Mouse (Mus musculus) kidney, adult 2 months (tissue): ENCODE data around the gene Uap1. TPM values are rescaled to one million over a fixed set of nuclear protein-coding genes. Genes with fewer than 3 reads are reported as not detected.

Experiments used
- DNase-seq: peaks from one replicate; pipeline ENCODE4 v3.0.0; 2021
- H3K27ac ChIP-seq: fragments of 200-500 bp; 2 replicates; pipeline ENCODE4 v1.5.1; 2012; ENCODE audit warnings: low read depth, low read length, control low read depth, inconsistent platforms; ENCODE audit not compliant: insufficient read depth
- H3K27me3 ChIP-seq: fragments of 200-500 bp; replicated peaks from 2 replicates; pipeline ENCODE4 v1.6.1; 2012; ENCODE audit warnings: mild to moderate bottlenecking, moderate library complexity, low read length, inconsistent platforms; ENCODE audit not compliant: control insufficient read depth, insufficient read depth
- H3K36me3 ChIP-seq: fragments of 200-500 bp; 2 replicates; pipeline ENCODE4 v1.6.1; 2012; ENCODE audit warnings: mild to moderate bottlenecking, moderate library complexity, low read length, inconsistent platforms; ENCODE audit not compliant: control insufficient read depth, insufficient read depth
- H3K4me1 ChIP-seq: fragments of 200-500 bp; 2 replicates; pipeline ENCODE4 v1.6.1; 2011; ENCODE audit warnings: low read length; ENCODE audit not compliant: control insufficient read depth, insufficient read depth
- H3K4me3 ChIP-seq: fragments of 200-500 bp; 2 replicates; pipeline ENCODE4 v1.5.1; 2011; ENCODE audit warnings: mild to moderate bottlenecking, low read depth, low read length, control low read depth; ENCODE audit not compliant: insufficient read depth
- CTCF ChIP-seq: fragments of 200-500 bp; conservative IDR thresholded peaks from 2 replicates; pipeline ENCODE4 v1.5.1; 2011; ENCODE audit warnings: low read depth, mild to moderate bottlenecking, control low read depth, low read length, moderate library complexity, mixed read lengths; ENCODE audit not compliant: insufficient read depth, insufficient read length
- POLR2A ChIP-seq: fragments of 200-500 bp; IDR thresholded peaks from one replicate; pipeline ENCODE4 v1.6.1; 2011; ENCODE audit warnings: low read depth, low read length, control low read depth
- WGBS: fragments of 180-500 bp; shearing (Covaris S2); methylation state at CpG from one replicate; pipeline ENCODE4 v1.1.7; 2018; 5-methylcytosine and 5-hydroxymethylcytosine counted together
- polyA plus RNA-seq: library from polyadenylated mRNA; depleted of rRNA; stranded (reverse); fragments of >200 nt; gene quantifications from 2 replicates; pipeline ENCODE4 v1.2.3, GENCODE M21; 2012

The Uap1 gene
- polyA plus RNA-seq, 1 experiment: 34.3 TPM

GRCm38 (mm10) chr1:170186531-170186930 lies 11.8 kb upstream of the Uap1 start:
- no peaks in the 10 kb centered on the region for H3K27me3 ChIP-seq
- H3K27ac ChIP-seq: no peak overlapping the region
- peaks cover 7% of the 10 kb centered on the region for H3K4me1 ChIP-seq
- H3K4me3 ChIP-seq: no peak overlapping the region
- no peak for DNase-seq
- 82% methylated on average over 5 of the region's 5 CpGs for WGBS
- TF ChIP-seq CTCF: no peak
- TF ChIP-seq POLR2A: no peak
- H3K36me3 ChIP-seq: no peaks in the 10 kb centered on the region

- Histone ChIP-seq H3K27me3 (no peaks in the 10 kb centered on the region), H3K27ac (no peak overlapping the region), H3K36me3 (no peaks in the 10 kb centered on the region), H3K4me3 (no peak overlapping the region), H3K4me1 (peaks cover 4% of the 10 kb centered on the region)
- WGBS: 84% methylated on average over 3 of the region's 3 CpGs
- no peak for TF ChIP-seq POLR2A
- TF ChIP-seq CTCF: no peak
- DNase-seq: no peak
Observed at GRCm38 (mm10) chr1:170185137-170185536, 10.4 kb upstream of the Uap1 start.

- H3K36me3 ChIP-seq: no peaks in the 10 kb centered on the region
- H3K4me1 ChIP-seq: no peaks in the 10 kb centered on the region; the same call in 1 of the 2 replicates
- no peak for DNase-seq
- H3K27ac ChIP-seq: no peak overlapping the region
- H3K27me3 ChIP-seq: no peaks in the 10 kb centered on the region
- H3K4me3 ChIP-seq: no peak overlapping the region
- TF ChIP-seq POLR2A (no peak), CTCF (no peak)
Observed at GRCm38 (mm10) chr1:170182706-170183105, 7.9 kb upstream of the Uap1 start.

DNA sequence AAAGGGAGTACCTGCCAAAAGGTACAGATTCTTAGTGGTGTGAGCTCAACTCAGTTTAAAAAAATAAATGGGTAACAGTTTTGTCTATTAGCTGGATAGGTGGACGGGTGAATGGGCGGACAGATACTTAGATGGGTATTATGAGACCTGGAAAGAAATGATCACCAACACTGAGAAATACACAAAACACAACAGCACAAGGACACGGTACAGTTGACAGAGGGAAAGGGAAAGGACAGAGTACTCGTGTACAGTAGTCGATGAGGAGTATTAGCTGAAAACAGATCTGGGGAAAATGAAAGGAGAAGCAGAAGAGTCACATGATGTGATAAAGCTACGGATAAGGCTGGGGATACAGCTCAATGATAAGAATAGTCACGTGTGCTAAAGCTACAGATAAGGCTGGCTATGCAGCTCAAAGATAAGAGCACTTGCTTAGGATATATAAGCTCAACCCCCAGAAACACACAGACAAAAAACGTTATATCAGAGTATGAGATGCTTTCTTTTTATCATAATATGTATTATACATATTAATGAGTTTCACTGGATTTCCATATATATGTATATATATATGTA lies 2.0 kb upstream of the Uap1 start:
- H3K36me3 ChIP-seq: no peaks in the 10 kb centered on the region
- no peaks in the 10 kb centered on the region; the same call in 1 of the 2 replicates for H3K4me1 ChIP-seq
- H3K4me3 ChIP-seq: no peak overlapping the region
- DNase-seq: no peak
- H3K27ac ChIP-seq: no peak overlapping the region
- TF ChIP-seq CTCF (no peak), POLR2A (no peak)
- no peaks in the 10 kb centered on the region for H3K27me3 ChIP-seq
- 88% methylated on average over 8 of the region's 8 CpGs for WGBS

- 66% methylated on average over 6 of the region's 6 CpGs for WGBS
- no peaks in the 10 kb centered on the region; the same call in 1 of the 2 replicates for H3K4me1 ChIP-seq
- no peak for DNase-seq
- no peak for TF ChIP-seq CTCF
- TF ChIP-seq POLR2A: no peak
- H3K36me3 ChIP-seq: no peaks in the 10 kb centered on the region
- no peak overlapping the region for H3K4me3 ChIP-seq
- H3K27me3 ChIP-seq: no peaks in the 10 kb centered on the region
- H3K27ac ChIP-seq: no peak overlapping the region
Observed at GRCm38 (mm10) chr1:170175848-170176247, 1.1 kb upstream of the Uap1 start.

- H3K36me3 ChIP-seq: no peaks in the 10 kb centered on the region
- peak; percentile 78 for DNase-seq
- no peaks in the 10 kb centered on the region; the same call in 1 of the 2 replicates for H3K4me1 ChIP-seq
- peak overlapping the region; percentile 68 for H3K27ac ChIP-seq
- TF ChIP-seq POLR2A: peak; percentile 14
- no peak for TF ChIP-seq CTCF
- peak overlapping the region; percentile 77 for H3K4me3 ChIP-seq
- H3K27me3 ChIP-seq: no peaks in the 10 kb centered on the region
- WGBS: under 1% methylated on average over 50 of the region's 50 CpGs
Observed at GRCm38 (mm10) chr1:170173991-170174813, 555 bp downstream of the Uap1 start.

DNA sequence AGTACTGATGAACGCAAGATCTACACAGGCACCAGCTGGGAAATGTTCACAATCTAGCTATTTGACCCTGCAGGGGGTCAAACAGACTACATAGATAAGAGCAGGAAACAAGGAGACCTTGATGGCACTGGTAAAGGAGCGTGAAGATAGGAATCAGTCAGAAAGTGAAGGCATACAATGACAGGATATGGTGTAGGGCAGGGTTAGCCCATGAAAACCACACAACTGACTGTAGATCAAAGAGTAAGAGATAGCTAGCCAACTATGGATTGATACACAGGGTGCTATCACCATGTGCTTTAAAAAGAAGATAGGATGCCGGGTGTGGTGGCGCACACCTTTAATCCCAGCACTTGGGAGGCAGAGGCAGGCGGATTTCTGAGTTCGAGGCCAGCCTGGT lies 7.0 kb downstream of the Uap1 start:
- Histone ChIP-seq H3K27ac (no peak overlapping the region), H3K4me3 (no peak overlapping the region), H3K27me3 (no peaks in the 10 kb centered on the region), H3K4me1 (peaks cover 15% of the 10 kb centered on the region), H3K36me3 (peaks cover 2% of the 10 kb centered on the region)
- 90% methylated on average over 6 of the region's 6 CpGs for WGBS
- no peak for TF ChIP-seq CTCF
- TF ChIP-seq POLR2A: no peak
- DNase-seq: no peak
